In genomic region chr5:64840087-64840486, GRCm38 (mm10) we compare ENCODE assay signal across 12 mouse cellular contexts. TPM values are rescaled to one million over a fixed set of nuclear protein-coding genes. Genes with fewer than 3 reads are reported as not detected.
DNase-seq lines count a peak whose midpoint lies in the region; ATAC-seq and TF ChIP-seq lines count a peak whose summit lies in the region.
"Had no signal": no experiment of that assay in that cellular context is flagged by ENCODE, and none has a peak within 500 bp of the region (broad histone marks: within the 10 kb centered on the region; RNA-seq: fewer than 3 reads in every experiment).

No protein-coding gene starts in this region.

- WGBS in heart, embryonic 13.5 days: 6% methylated on average over 1 of the region's 1 CpGs
- WGBS in midbrain, embryonic 10.5 days: 77% methylated on average over 1 of the region's 1 CpGs

- peak; percentile 46 to 53 for DNase-seq in cerebellum, postnatal 10 days
- DNase-seq in cerebellum, postnatal 4 days (ENCODE audit: low spot score in 2 of 2): no peak
- DNase-seq in left cerebral cortex, postnatal 4 days: peak; percentile 65
- DNase-seq in left cerebral cortex, adult 2 months (ENCODE audit: extremely low spot score in 1 of 2, low spot score in 2 of 2): no peak
- DNase-seq in lung, postnatal 4 days: peak; percentile 66 to 90
- DNase-seq in T-cell, adult 2 months (ENCODE audit: low spot score): no peak
- no peak for DNase-seq in midbrain, embryonic 10.5 days (ENCODE audit: low spot score)
- DNase-seq: adrenal gland, adult 2 months; cerebellum, adult 11 months; liver; spleen, adult 18-20 months had no signal

- H3K36me3 ChIP-seq in heart, embryonic 13.5 days: no peaks in the 10 kb centered on the region
- no peaks in the 10 kb centered on the region for H3K36me3 ChIP-seq in midbrain, embryonic 10.5 days

- peak; percentile 54; the same call in 1 of the 2 replicates for ATAC-seq in heart, embryonic 13.5 days (ENCODE audit: extremely low read depth, insufficient number of reproducible peaks, low FRiP score, low TSS enrichment)

- no peaks in the 10 kb centered on the region for H3K27me3 ChIP-seq in heart, embryonic 13.5 days (replicated peaks)
- no peaks in the 10 kb centered on the region for H3K27me3 ChIP-seq in midbrain, embryonic 10.5 days (ENCODE audit: low read depth, poor library complexity, severe bottlenecking)

- H3K4me1 ChIP-seq in heart, embryonic 13.5 days: peaks cover 26% of the 10 kb centered on the region
- H3K4me1 ChIP-seq in midbrain, embryonic 10.5 days: no peaks in the 10 kb centered on the region

- peaks cover 22% of the 10 kb centered on the region for H3K9me3 ChIP-seq in heart, embryonic 13.5 days
- peaks cover 12% of the 10 kb centered on the region; the same call in 1 of the 2 replicates for H3K9me3 ChIP-seq in midbrain, embryonic 10.5 days (replicated peaks)

- no peak overlapping the region for H3K27ac ChIP-seq in left cerebral cortex, adult 2 months
- peak overlapping the region; percentile 74 for H3K27ac ChIP-seq in heart, embryonic 13.5 days (replicated peaks)
- H3K27ac ChIP-seq in midbrain, embryonic 10.5 days (replicated peaks): no peak overlapping the region

- intact Hi-C loops in left cerebral cortex, postnatal 4 days (cut with DNase I): no loop called here
- intact Hi-C loops in left cerebral cortex, adult 2 months (cut with DNase I): no loop called here

- no peak overlapping the region for H3K9ac ChIP-seq in heart, embryonic 13.5 days

- H3K4me3 ChIP-seq in left cerebral cortex, adult 2 months: no peak overlapping the region
- H3K4me3 ChIP-seq in heart, embryonic 13.5 days: no peak overlapping the region
- no peak overlapping the region for H3K4me3 ChIP-seq in midbrain, embryonic 10.5 days

- H3K4me2 ChIP-seq in heart, embryonic 13.5 days: no peak overlapping the region

- TF ChIP-seq CTCF in left cerebral cortex, adult 2 months (IDR thresholded peaks at IDR 0.05): no peak

RNA-seq across cellular contexts. Expression of gene Klf3, which starts 36.9 kb away (rescaled TPM):
- 10 to 100 TPM; 29.4 to 32.5 TPM for total RNA-seq in left cerebral cortex, postnatal 4 days (2021)
- 10 to 100 TPM; 28.4 to 35.8 TPM for total RNA-seq in left cerebral cortex, adult 2 months (2021)
- polyA plus RNA-seq in heart, embryonic 13.5 days (2015; fragmentation: Nextera tagmentation; extraction: Ambion mirVana): 49.8 TPM in 2 replicates
- 61.9 and 63.1 TPM in 2 replicates for polyA plus RNA-seq in midbrain, embryonic 10.5 days (2016; fragmentation: Nextera tagmentation; extraction: Ambion mirVana)

Comparison
In these comparisons a context has a peak if more than half of its experiments do, and no peak if none do; other contexts are left out.
1. DNase-seq: peak in cerebellum, postnatal 10 days (2 of 2), left cerebral cortex, postnatal 4 days (single experiment) and lung, postnatal 4 days (2 of 2); none in cerebellum, postnatal 4 days (0 of 2), left cerebral cortex, adult 2 months (0 of 2), T-cell, adult 2 months (single experiment) and midbrain, embryonic 10.5 days (single experiment).